Mouse (Mus musculus) liver, adult 2 months (tissue): Measurements from ENCODE around the gene Ppp4r3a. TPM values are rescaled to one million over a fixed set of nuclear protein-coding genes. Genes with fewer than 3 reads are reported as not detected.

ENCODE experiments used
- DNase-seq: peaks from one replicate; pipeline ENCODE4 v3.0.0-alpha.2; 2011; ENCODE audit warnings: low read depth, low spot score; ENCODE audit errors: extremely low read depth
- H3K27ac ChIP-seq: fragments of 200-500 bp; replicated peaks from 2 replicates; pipeline ENCODE4 v1.5.1; 2012; ENCODE audit warnings: low read depth, mild to moderate bottlenecking, control low read depth, inconsistent platforms, low read length; ENCODE audit not compliant: insufficient read depth
- H3K27me3 ChIP-seq: fragments of 200-500 bp; 2 replicates; pipeline ENCODE4 v1.6.1; 2012; ENCODE audit warnings: mild to moderate bottlenecking, moderate library complexity, low read length, inconsistent platforms; ENCODE audit not compliant: control insufficient read depth, insufficient read depth
- H3K36me3 ChIP-seq: fragments of 200-500 bp; 2 replicates; pipeline ENCODE4 v1.6.1; 2012; ENCODE audit warnings: low read length, inconsistent platforms; ENCODE audit not compliant: control insufficient read depth, insufficient read depth
- H3K4me1 ChIP-seq: fragments of 200-500 bp; 2 replicates; pipeline ENCODE4 v1.6.1; 2011; ENCODE audit warnings: low read length; ENCODE audit not compliant: control insufficient read depth, insufficient read depth
- H3K4me3 ChIP-seq: fragments of 200-500 bp; 2 replicates; pipeline ENCODE4 v1.5.1; 2011; ENCODE audit warnings: low read depth, mild to moderate bottlenecking, control low read depth, low read length, moderate library complexity; ENCODE audit not compliant: insufficient read depth
- H3K79me2 ChIP-seq: fragments of 200-500 bp; 2 replicates; pipeline ENCODE4 v1.6.1; 2012; ENCODE audit warnings: inconsistent platforms, mild to moderate bottlenecking, low read length, moderate library complexity; ENCODE audit not compliant: control insufficient read depth, insufficient read depth
- H3K9ac ChIP-seq: fragments of 200-500 bp; 2 replicates; pipeline ENCODE4 v1.6.1; 2012; ENCODE audit warnings: low read depth, mild to moderate bottlenecking, control low read depth, inconsistent platforms, low read length
- CTCF ChIP-seq: fragments of 200-500 bp; IDR thresholded peaks from 2 replicates; pipeline ENCODE4 v1.5.1; 2011; ENCODE audit warnings: low read depth, low read length, control low read depth
- POLR2A ChIP-seq: fragments of 200-500 bp; IDR thresholded peaks from 2 replicates; pipeline ENCODE4 v1.6.1; 2011; ENCODE audit warnings: low read length, control low read depth; ENCODE audit not compliant: insufficient read depth; ENCODE audit errors: extremely low read depth
- WGBS: fragments of 180-500 bp; shearing (Covaris S2); methylation state at CpG from one replicate; pipeline ENCODE4 v1.1.7; 2018; 5-methylcytosine and 5-hydroxymethylcytosine counted together
- polyA plus RNA-seq: library from polyadenylated mRNA; depleted of rRNA; stranded (reverse); fragments of >200 nt; gene quantifications from 2 replicates; pipeline ENCODE4 v1.2.3, GENCODE M21; 2012
- total RNA-seq: library from RNA; depleted of rRNA; stranded (reverse); fragments of >200 nt; gene quantifications from 2 replicates; pipeline ENCODE4 v1.2.3, GENCODE M21; 2014

Gene Ppp4r3a
- total and polyA plus RNA-seq, 2 experiments, result 12.2 to 41.9 TPM

- Histone ChIP-seq H3K9ac (no peak overlapping the region), H3K36me3 (no peaks in the 10 kb centered on the region), H3K27me3 (no peaks in the 10 kb centered on the region), H3K79me2 (no peaks in the 10 kb centered on the region), H3K27ac (no peak overlapping the region), H3K4me3 (no peak overlapping the region), H3K4me1 (no peaks in the 10 kb centered on the region)
- DNase-seq, result no peak
- 70% methylated on average over 8 of the region's 8 CpGs for WGBS
- no peak for TF ChIP-seq CTCF
- no peak for TF ChIP-seq POLR2A
Measured at GRCm38 (mm10) chr12:101013078-101013665, 70.3 kb downstream of the Ppp4r3a start.

DNA sequence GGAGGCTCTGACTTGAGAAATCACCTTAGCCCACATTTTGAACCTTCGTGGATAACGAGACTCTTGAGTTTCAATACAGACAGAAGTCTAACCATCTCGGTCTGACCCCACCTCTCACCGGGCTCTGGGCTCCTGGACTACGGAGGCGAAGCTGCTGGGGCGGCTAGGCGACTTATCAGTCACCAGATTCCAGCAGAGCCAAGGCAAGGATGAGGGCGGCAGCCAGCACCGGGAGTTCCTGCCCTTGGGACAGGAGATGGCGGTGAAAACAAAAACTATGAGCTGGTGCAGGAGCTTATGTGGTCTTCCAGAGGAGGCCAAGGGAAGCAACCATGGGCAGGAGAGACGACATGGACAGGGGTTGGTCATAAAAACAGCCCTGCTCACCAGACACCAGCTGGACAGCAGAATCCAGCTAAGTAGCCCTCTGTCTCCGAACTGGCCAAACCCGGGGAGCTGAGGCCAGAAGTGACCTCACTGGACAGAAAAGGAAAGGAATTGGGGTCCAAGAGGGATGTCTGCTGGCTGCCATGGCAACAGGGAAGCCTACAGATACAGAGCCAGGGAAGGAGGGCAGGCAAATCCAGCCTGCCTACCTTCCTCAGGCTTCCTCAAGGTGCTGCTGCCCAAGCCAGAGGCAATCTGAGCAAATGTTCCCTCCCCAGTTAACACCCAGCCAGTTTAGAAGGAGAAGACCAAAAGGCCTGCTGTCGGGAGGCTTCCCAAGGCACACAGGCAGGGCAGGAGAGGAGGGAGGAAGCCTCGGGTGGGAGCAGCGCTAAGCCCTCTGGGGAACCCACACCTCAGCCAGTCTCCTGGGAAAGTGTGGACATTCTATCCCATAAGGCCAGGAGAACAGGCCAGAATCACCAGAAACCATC is 71.1 kb downstream of the Ppp4r3a start:
- H3K27ac ChIP-seq, result no peak overlapping the region
- H3K9ac ChIP-seq, result no peak overlapping the region
- H3K27me3 ChIP-seq, result no peaks in the 10 kb centered on the region
- no peaks in the 10 kb centered on the region for H3K36me3 ChIP-seq
- TF ChIP-seq CTCF (no peak), POLR2A (no peak)
- no peak for DNase-seq
- no peaks in the 10 kb centered on the region for H3K79me2 ChIP-seq
- WGBS, result 72% methylated on average over 17 of the region's 17 CpGs
- no peaks in the 10 kb centered on the region for H3K4me1 ChIP-seq
- no peak overlapping the region for H3K4me3 ChIP-seq

- no peak overlapping the region for H3K9ac ChIP-seq
- 95% methylated on average over 7 of the region's 7 CpGs for WGBS
- TF ChIP-seq POLR2A, result no peak
- TF ChIP-seq CTCF, result no peak
- H3K4me1 ChIP-seq, result no peaks in the 10 kb centered on the region
- no peak overlapping the region for H3K27ac ChIP-seq
- no peaks in the 10 kb centered on the region for H3K79me2 ChIP-seq
- H3K36me3 ChIP-seq, result no peaks in the 10 kb centered on the region
- DNase-seq, result no peak
- no peaks in the 10 kb centered on the region for H3K27me3 ChIP-seq
- H3K4me3 ChIP-seq, result no peak overlapping the region
Measured at GRCm38 (mm10) chr12:101011017-101011416, 72.5 kb downstream of the Ppp4r3a start.

DNA sequence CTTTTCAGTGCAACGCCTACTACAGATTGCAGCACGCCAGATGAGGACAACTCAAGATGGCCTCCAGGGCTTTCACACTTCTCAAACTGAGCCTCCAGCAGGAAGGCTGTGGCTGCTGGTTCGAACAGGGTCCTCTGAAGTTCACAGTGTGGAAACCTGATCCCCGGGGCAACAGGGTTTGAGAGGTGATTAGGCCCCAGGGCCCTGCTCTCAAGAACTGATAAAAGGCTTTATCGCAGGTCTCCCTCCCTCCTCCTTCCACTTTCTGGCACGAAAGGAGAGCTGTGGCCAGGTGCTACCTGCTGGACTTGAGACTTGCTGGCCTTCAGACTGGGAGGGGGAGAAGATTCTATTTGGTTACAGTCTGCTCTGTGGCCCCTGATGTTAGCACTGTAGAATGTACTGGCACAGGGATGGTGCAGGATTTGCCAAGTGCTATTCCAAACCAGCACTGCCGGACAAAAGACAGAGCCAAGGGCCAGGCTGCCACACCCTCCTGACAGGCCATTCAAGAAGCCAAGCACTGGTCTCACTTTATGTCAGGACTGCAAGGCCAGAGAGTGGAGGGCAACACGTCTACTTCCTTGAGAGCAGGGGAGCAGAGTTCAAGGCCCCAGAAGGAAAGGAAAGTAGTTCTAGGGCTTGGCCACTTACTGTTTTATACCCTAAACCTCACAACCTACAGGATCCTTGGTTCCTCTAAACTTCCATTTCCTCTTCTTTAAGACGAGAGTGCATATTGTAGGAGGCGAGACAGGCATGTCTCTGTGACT is 73.2 kb downstream of the Ppp4r3a start:
- Histone ChIP-seq H3K36me3 (no peaks in the 10 kb centered on the region), H3K4me3 (no peak overlapping the region), H3K27ac (no peak overlapping the region), H3K79me2 (no peaks in the 10 kb centered on the region), H3K27me3 (no peaks in the 10 kb centered on the region), H3K9ac (no peak overlapping the region), H3K4me1 (no peaks in the 10 kb centered on the region)
- WGBS, result 77% methylated on average over 10 of the region's 10 CpGs
- no peak for TF ChIP-seq POLR2A
- no peak for TF ChIP-seq CTCF
- no peak for DNase-seq

DNA sequence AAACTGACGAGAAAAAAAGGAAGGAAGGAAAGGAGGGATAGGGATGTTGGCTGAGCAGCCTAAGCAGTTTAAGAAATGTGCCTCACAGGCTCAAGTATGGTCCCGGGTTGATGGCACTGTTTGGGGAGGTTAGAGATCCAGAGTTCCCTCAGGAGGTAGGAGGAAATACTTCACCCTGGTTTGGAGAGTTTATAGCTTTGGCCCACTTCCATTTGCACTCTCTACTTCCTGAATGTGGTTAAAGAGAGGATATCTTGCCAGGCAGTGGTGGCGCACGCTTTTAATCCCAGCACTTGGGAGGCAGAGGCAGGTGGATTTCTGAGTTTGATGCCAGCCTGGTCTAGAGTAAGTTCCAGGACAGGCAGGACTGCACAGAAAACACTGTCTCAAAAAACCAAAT is 74.3 kb downstream of the Ppp4r3a start:
- H3K27me3 ChIP-seq, result no peaks in the 10 kb centered on the region
- no peaks in the 10 kb centered on the region for H3K79me2 ChIP-seq
- H3K27ac ChIP-seq, result no peak overlapping the region
- WGBS, result 77% methylated on average over 4 of the region's 4 CpGs
- no peaks in the 10 kb centered on the region for H3K36me3 ChIP-seq
- no peak for DNase-seq
- no peak overlapping the region for H3K9ac ChIP-seq
- TF ChIP-seq POLR2A (no peak), CTCF (no peak)
- H3K4me1 ChIP-seq, result no peaks in the 10 kb centered on the region
- H3K4me3 ChIP-seq, result no peak overlapping the region
